Mouse (Mus musculus) ES-Bruce4 (cell line): ENCODE results near the gene Sox13. TPM values are rescaled to one million over a fixed set of nuclear protein-coding genes. Genes with fewer than 3 reads are reported as not detected.

Source experiments
- H3K27ac ChIP-seq: 2 replicates; pipeline ENCODE4 v1.5.1; 2012; ENCODE audit warnings: low read length, inconsistent platforms; ENCODE audit not compliant: insufficient read depth
- H3K27me3 ChIP-seq: 2 replicates; pipeline ENCODE4 v1.6.1; 2012; ENCODE audit warnings: mild to moderate bottlenecking, low read length, inconsistent platforms; ENCODE audit not compliant: control insufficient read depth, poor library complexity, insufficient read depth, severe bottlenecking
- H3K36me3 ChIP-seq: 2 replicates; pipeline ENCODE4 v1.6.1; 2012; ENCODE audit warnings: inconsistent platforms, mild to moderate bottlenecking, low read length, moderate library complexity; ENCODE audit not compliant: control insufficient read depth, poor library complexity, insufficient read depth, severe bottlenecking
- H3K4me1 ChIP-seq: one replicate; pipeline ENCODE4 v1.8.1; 2011; ENCODE audit warnings: low read length; ENCODE audit not compliant: control insufficient read depth, insufficient read depth
- H3K4me3 ChIP-seq: 2 replicates; pipeline ENCODE4 v1.5.1; 2011; ENCODE audit warnings: low read depth, mild to moderate bottlenecking, low read length
- H3K9ac ChIP-seq: 2 replicates; pipeline ENCODE4 v1.6.1; 2012; ENCODE audit warnings: low read depth, mild to moderate bottlenecking, inconsistent platforms; ENCODE audit not compliant: poor library complexity, severe bottlenecking
- H3K9me3 ChIP-seq: replicated peaks from 2 replicates; pipeline ENCODE4 v1.6.1; 2012; ENCODE audit warnings: mild to moderate bottlenecking, low read length, inconsistent platforms; ENCODE audit not compliant: control insufficient read depth, poor library complexity, insufficient read depth, severe bottlenecking
- CTCF ChIP-seq: IDR thresholded peaks from one replicate; pipeline ENCODE4 v1.8.1; 2011; ENCODE audit warnings: low read depth, low read length
- EP300 ChIP-seq: IDR thresholded peaks from 2 replicates; pipeline ENCODE4 v1.6.1; 2011; ENCODE audit warnings: low read depth, low read length; ENCODE audit not compliant: insufficient read depth
- POLR2A ChIP-seq: IDR thresholded peaks from one replicate; pipeline ENCODE4 v1.8.1; 2011; ENCODE audit warnings: low read length; ENCODE audit not compliant: insufficient read depth
- polyA plus RNA-seq: library from polyadenylated mRNA; stranded (reverse); fragments of >200 nt; gene quantifications from 2 replicates; pipeline ENCODE4 v1.2.4, GENCODE M21; 2011; ENCODE audit warnings: low read depth; ENCODE audit not compliant: missing spikeins, insufficient read depth, insufficient read length

Gene Sox13
- polyA plus RNA-seq, 1 experiment, result 22.8 TPM

DNA sequence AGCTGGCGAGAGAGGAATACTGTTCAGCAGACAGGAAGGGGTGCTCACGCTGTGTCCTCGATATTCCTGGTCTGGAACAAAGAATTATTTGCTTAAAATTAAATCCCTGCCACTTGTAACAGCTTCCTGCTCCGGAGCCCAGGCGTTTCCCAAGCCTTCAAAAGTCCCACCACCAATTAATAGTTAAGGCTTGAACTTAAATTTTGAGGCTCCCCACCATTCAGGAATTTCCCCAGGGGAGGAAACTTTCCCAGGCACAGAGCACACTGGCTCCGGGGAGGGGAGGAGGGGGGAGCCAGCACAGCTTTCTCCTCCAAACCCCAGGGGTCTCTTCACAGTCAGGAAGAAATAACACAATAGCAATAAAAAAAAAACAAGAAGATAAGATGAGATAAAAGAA is 44.6 kb upstream of the Sox13 start:
- H3K4me1 ChIP-seq, result no peaks in the 10 kb centered on the region
- H3K9me3 ChIP-seq, result no peaks in the 10 kb centered on the region
- no peak overlapping the region for H3K4me3 ChIP-seq
- no peaks in the 10 kb centered on the region for H3K27me3 ChIP-seq
- H3K9ac ChIP-seq, result no peak overlapping the region
- TF ChIP-seq CTCF (no peak), POLR2A (no peak), EP300 (no peak)
- H3K27ac ChIP-seq, result no peak overlapping the region
- H3K36me3 ChIP-seq, result no peaks in the 10 kb centered on the region

DNA sequence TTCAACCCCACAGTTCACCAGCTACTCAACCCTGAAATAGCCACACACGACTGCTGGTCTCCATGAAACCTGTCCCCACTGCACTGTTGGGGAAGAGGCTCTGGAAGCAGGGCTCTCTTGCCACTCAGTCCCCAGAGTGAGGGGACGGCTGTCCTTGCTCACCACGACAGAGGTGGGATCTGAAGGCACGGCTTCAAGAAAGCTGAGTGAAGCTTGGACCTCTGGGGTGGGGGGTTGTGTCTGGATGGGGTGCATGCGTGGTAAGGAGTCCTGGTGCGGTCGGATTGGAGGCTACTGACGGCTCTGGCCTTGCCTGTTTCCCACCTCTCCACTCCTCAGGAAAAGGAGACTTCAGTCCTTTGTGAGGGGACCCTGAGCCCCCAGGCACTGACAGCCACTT is 43.7 kb upstream of the Sox13 start:
- no peak for TF ChIP-seq CTCF
- TF ChIP-seq POLR2A, result no peak
- TF ChIP-seq EP300, result no peak
- H3K36me3 ChIP-seq, result no peaks in the 10 kb centered on the region
- no peaks in the 10 kb centered on the region for H3K9me3 ChIP-seq
- no peaks in the 10 kb centered on the region for H3K4me1 ChIP-seq
- H3K4me3 ChIP-seq, result no peak overlapping the region
- H3K9ac ChIP-seq, result no peak overlapping the region
- no peak overlapping the region for H3K27ac ChIP-seq
- H3K27me3 ChIP-seq, result no peaks in the 10 kb centered on the region

DNA sequence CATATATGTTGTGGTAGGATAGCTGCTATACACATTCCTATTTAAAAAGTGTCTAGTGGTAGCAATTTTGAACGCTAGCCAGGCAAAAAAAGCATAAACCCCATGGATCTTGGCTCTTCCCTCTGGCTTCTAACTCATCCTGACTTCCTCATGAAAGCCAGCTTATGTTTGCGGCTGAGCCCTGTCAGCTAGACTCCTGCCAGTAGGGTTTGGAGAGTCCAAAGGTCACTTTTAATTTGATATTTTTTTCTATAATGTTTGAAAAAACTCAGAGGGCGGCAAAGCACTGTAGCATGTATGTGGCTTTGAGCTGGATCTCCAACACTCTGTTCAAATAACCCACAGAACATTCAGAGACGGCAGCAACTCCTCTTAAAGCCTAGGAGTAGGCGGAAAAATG is 39.0 kb upstream of the Sox13 start:
- no peak overlapping the region for H3K4me3 ChIP-seq
- no peaks in the 10 kb centered on the region for H3K9me3 ChIP-seq
- H3K9ac ChIP-seq, result no peak overlapping the region
- TF ChIP-seq POLR2A (no peak), CTCF (no peak), EP300 (no peak)
- H3K4me1 ChIP-seq, result no peaks in the 10 kb centered on the region
- no peaks in the 10 kb centered on the region for H3K27me3 ChIP-seq
- no peak overlapping the region for H3K27ac ChIP-seq
- H3K36me3 ChIP-seq, result no peaks in the 10 kb centered on the region

DNA sequence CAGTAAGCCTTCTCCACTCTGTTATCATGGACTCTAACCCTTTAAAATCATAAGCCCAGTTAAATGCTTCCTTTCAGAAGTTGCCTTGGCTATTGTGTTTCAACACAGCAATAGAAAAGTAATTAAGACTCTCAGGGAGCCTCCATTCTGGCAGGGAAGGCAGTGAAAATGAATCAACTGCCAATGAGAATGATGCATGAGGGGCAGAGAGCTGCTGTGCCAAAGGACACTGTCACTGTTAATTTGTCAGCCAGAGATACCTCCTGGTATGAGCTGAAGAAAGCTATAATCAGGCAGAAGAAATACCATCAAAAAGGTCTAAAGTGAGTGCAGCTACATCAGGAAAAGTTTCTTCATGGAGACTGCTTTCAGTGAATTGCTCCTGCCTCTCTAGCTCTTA is 36.8 kb upstream of the Sox13 start:
- Histone ChIP-seq H3K9me3 (no peaks in the 10 kb centered on the region), H3K27ac (no peak overlapping the region), H3K4me1 (no peaks in the 10 kb centered on the region), H3K27me3 (no peaks in the 10 kb centered on the region), H3K9ac (no peak overlapping the region), H3K4me3 (no peak overlapping the region), H3K36me3 (no peaks in the 10 kb centered on the region)
- TF ChIP-seq POLR2A, result no peak

DNA sequence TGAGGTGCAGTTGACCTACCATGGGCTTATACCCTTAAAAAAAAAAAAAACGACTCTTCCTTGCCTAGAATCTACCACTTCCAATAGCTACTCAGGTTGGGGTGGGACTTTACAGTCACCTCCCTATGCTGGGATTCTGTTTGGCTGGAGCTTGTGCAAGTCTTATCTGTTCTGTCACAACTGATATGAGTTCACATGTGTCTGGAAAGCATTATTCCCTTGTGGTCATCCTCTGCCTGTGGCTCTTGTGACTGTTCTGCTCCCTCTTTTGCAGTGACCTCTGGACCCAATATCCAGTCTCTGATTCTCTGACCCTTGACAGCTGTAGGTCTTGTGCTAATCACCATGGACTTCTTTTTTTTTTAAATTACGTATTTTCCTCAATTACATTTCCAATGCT is 31.9 kb upstream of the Sox13 start:
- TF ChIP-seq CTCF (no peak), POLR2A (no peak), EP300 (no peak)

DNA sequence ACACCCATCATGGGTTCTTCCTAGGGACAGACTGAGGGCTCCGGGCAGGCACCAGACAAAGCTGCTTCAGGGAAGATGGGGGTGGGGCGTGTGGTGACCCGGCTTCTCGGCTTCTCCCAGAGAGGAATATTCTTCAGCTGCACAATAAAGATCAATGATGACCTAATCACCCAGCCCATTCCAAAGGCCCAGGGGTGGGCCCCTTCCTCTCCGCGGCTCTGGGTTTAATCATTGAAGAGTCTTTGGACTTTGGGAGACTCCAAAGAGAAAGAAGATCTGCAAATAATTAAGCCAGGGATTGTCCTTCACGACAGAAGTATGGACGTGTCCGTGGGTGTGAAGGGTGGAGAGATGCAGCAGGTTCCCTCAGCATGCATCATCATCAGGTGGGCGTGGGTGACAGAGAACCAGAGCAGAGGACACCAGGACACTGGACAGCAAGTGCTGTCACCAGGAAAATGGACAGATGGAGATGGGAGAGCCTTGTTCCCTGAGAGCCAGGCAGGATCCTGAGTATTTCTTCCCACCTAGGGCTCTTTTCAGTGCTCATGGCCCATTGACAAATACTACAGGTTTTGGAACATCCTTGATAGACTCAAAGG is 28.5 kb upstream of the Sox13 start:
- H3K27ac ChIP-seq, result no peak overlapping the region

More for the DNA sequence above, 31.9 kb upstream of the Sox13 start:
- H3K9me3 ChIP-seq, result no peaks in the 10 kb centered on the region
- H3K27me3 ChIP-seq, result no peaks in the 10 kb centered on the region
- H3K36me3 ChIP-seq, result no peaks in the 10 kb centered on the region
- no peak overlapping the region for H3K27ac ChIP-seq
- no peak overlapping the region for H3K9ac ChIP-seq
- H3K4me3 ChIP-seq, result no peak overlapping the region
- H3K4me1 ChIP-seq, result peaks cover 2% of the 10 kb centered on the region

More for the DNA sequence above, 28.5 kb upstream of the Sox13 start:
- Histone ChIP-seq H3K9ac (no peak overlapping the region), H3K4me3 (no peak overlapping the region), H3K4me1 (peaks cover 5% of the 10 kb centered on the region), H3K9me3 (no peaks in the 10 kb centered on the region), H3K27me3 (no peaks in the 10 kb centered on the region), H3K36me3 (no peaks in the 10 kb centered on the region)
- TF ChIP-seq EP300, result no peak
- no peak for TF ChIP-seq POLR2A
- TF ChIP-seq CTCF, result no peak
